Mouse (Mus musculus): ENCODE measurements around the gene Med7. TPM values are rescaled to one million over a fixed set of nuclear protein-coding genes. Genes with fewer than 3 reads are reported as not detected.

The Med7 gene
- total RNA-seq, 2 experiments from 2014 or later: 27.2 to 28.0 TPM

GRCm38 (mm10) chr11:46430123-46430522, 6.6 kb upstream of the Med7 start:
- no peak for DNase-seq

DNA sequence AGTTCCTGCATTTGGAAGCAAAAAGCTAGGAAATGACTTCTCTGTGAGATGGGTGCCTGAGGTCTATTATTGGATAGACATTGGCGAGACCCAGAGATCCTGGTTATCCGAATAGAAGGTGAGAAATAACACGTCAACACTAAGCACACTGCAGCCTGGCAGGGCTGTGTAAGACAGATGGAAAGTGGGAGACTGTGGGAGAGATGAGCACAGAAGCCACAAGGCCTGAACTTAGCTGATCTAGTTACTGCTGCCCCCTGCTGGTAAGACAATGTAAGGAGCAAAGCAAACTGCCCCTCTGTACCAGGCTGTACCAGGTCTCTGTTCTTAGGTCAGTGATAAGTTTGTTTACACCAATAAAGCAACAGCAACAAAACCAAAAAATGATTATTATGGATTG, 5.6 kb upstream of the Med7 start:
- DNase-seq: peak; percentile 82

- no peak for DNase-seq
These were observed 1.4 kb upstream of the Med7 start for GRCm38 (mm10) chr11:46435363-46435762.

DNA sequence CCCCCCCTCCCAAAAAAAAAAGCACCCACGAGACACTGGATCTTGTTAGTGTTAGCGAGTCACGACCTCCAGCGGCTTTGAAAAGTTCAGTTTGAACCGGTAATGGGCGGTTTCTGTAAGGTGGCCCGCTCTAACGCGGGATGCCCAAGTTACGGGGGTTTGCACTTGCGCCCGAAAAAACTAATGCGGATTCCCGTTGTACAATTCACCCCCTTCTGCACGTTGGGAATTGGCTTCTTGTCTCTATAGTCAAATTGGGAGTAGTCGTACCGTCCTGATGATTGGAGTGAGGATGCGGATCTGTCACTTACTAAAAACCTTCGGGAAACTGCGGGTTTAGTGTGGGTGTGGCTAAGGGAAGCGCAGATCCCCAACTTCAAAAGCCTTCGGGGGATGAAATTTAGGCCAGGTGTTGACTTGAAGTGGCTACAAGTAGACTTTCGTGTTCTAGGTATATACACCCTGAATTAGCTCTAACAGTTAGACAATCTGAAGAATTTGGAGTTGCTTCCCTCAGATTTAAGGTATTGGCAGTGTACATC, 805 bp downstream of the Med7 start:
- DNase-seq: no peak

GRCm38 (mm10) chr11:46439005-46439543, 2.3 kb downstream of the Med7 start:
- DNase-seq: no peak

DNA sequence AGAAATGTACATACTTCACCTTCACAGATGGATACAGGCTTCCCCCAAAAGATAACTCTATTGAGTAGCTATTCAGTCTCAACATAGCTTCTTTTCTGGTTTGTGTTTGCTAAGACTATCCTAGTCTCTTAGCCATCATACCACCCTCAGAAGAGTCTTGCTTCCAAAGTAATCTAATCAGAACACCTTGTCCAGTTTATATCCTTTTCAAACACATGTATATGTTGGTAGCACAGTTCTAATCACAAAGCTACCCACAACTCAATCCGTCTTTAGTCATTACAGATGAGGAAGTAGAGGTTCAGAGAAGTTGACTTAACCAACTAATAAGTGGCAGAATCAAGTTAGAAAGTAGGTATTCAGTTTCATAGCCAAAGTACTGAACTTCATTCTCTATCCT, 5.0 kb downstream of the Med7 start:
- DNase-seq: no peak

DNA sequence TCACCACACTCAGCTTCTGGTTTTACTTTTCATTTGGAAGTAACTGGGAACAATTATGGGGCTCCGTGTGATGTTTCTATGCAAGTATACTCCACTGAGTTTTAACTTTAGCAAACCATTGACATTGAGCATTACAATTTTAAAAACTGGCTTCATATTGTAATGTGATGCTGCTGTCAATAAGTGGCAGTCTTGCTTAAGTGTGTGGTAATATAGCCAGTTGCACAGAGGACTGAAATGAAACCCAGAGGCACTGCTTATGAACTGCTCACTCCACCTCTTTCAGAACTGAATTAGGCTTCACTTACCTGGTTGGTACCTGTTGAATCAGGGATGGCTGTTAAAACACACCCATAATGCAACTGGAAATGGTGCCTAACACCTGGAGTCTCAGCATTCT, 6.4 kb downstream of the Med7 start:
- DNase-seq: no peak

- DNase-seq: no peak
These were observed 7.3 kb downstream of the Med7 start for GRCm38 (mm10) chr11:46443979-46444378.

DNA sequence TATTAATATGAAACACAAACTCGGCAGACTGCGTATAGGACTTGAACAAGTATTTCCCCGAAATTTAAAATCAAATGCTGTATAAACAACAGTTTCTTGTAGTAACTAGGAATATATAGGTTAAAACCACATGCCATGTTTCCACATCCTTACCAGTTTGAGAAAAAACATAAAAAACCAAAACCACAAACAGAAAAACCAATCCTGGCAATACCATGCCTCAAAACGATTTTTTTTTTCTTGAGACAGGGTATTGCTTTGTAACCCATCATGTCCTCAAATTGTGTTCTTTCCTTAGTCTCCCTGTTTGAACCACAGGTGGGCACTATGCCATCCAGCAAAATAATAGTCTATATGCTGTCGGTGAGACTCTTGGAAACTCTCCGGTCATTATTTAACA, 9.4 kb downstream of the Med7 start:
- DNase-seq: no peak

DNA sequence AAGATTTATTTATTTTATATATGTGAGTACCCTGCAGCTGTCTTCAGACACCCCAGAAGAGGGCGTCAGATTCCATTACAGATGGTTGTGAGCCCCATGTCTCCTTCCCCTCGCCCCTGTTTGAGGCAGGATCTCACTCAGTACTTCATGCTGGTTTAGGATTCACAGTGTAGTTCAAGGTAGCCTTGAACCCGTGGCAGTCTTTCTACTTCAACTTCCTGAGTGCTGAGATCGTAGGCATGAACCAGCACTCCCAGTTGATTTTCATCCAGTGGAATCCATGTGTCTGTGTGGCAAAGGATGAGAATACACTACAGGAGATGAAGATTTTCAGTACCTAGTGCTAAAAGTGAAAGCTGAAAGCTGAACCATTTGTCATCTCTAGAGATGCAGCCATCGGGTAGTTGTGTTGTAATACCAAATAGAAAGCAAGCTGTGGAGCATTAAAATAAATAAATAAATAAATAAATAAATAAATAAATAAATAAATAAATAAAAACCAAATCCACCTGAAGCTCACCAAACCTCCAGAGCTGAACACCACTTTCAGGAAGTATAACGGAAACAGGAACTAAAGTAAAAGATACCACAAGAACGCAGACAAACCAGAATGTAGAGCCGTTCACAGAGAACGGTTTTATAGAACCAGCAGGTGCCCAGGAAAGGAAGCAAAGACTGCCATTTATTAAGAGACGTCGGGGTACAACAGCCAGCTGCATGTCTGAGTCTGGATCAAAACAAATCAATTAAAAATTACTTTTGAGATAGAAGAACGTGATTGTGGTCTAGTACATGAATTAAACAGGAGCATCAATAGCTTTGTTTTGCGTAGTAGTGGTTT, 11.1 kb downstream of the Med7 start:
- no peak for DNase-seq

DNA sequence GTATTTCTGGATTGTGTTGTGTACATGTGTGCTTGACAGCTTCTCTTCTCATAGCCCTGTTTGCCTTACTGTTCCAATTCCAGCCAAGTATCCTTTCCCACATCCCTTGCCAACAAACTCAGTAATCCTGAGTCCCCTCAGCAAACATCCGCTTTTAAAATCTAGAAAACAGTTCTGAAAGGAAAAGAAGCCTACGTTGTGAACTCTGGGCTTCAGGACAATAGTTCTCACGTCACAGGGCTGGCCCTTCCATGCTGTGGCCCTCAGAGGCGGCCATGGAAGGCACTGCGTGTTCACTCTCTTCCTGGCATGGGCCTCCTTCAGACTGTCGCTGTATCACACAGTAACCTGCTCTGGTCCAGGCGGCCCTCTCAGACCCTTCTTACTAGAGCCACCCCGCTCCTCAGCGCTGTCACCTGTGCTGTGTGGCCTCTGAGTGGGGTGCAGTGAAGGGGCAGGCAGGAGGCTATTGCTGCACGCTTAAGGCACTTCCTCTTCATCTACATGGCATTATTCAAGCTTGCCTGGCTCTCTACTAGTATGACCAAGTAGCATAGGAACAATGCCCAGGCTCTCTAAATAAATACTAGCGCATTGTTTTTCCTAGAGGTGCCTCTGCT, 12.8 kb downstream of the Med7 start:
- no peak for DNase-seq

- no peak for DNase-seq
These were observed 17.8 kb downstream of the Med7 start, which contains the start of gene Havcr2 for GRCm38 (mm10) chr11:46454453-46455045. Gene Havcr2, plus strand, starts transcription at chr11:46454935.

- no peak for DNase-seq
These were observed 23.2 kb downstream of the Med7 start for GRCm38 (mm10) chr11:46459960-46460359.

DNA sequence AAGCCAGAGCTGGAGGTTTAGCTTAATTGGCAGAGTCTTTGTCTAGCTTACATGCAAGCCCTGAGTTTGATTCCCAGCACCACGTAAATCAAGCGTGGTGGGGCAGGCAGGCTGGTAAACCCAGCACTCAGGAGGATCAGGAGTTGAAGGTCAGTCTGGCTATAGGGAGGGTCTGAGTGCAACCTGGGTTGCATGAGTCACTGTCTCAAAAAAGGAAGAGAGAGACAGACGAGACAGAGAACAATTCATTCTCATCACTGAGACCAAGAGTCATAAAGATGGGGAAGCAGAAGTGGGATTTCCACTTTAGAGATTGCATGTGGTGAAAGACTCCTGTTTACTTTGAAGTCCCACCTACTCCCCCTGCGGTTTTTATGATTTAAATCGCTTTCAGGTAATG, 24.6 kb downstream of the Med7 start:
- DNase-seq: no peak

DNA sequence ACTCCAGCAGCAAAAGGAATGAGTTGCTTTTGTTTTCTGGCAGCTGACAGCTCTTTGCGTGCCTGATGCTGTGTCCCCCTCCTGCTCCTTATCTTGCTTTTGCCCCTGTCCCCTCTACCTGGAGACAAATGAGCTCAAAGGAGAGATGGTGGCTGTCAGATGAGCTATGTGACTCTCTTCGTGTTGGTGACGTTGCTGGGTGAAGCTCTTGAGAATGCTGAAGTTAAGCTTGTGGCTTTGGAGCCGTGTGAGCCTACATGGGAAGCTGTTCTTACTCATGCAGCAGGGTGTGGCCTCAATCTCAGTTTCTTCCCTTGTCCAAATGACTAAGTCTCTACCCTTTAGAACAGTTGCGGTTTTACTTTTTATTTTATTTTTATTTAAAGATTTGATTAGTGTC, 25.2 kb downstream of the Med7 start:
- DNase-seq: no peak

DNA sequence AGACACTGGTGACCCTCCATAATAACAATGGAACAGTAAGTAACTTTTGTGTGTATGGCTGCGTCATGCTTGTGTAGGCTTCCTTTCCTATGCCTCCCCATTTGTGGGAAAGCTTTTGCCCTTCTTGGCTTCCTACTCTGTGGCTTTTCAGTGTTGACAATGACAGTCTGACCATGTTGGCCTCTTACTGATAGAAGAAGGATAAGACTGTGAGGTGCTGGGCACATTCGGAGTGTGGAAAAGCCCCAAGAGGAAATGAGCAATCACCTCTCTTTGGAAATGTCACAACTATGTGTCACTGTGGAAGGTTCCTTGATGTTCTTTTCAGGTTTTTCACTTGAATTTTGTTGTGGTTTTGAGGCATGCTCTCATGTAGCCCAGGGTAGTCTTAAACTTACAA, 30.2 kb downstream of the Med7 start:
- no peak for DNase-seq

DNA sequence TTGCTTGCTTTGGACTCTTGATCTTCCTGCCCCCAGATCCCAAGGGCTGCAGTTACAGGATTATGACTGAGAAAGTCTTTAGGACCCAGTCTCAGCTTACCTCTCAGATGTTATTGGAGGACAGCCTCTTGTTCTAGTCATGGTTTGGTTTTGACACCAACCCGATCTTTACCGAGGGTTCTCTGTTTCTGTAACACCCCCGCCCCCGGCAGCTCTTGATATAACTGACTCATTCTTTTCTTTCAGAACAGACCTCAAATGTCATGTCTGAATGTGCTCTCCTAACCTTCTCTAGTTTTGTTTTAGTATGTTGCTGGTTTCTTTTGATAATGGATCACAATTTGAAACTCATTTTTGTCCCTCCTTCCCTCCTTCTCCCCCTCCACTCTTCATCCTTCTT, 37.5 kb downstream of the Med7 start:
- DNase-seq: no peak

DNA sequence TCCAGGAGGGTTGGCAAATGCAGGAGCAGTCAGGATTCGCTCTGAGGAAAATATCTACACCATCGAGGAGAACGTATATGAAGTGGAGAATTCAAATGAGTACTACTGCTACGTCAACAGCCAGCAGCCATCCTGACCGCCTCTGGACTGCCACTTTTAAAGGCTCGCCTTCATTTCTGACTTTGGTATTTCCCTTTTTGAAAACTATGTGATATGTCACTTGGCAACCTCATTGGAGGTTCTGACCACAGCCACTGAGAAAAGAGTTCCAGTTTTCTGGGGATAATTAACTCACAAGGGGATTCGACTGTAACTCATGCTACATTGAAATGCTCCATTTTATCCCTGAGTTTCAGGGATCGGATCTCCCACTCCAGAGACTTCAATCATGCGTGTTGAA, 42.6 kb downstream of the Med7 start:
- no peak for DNase-seq

DNA sequence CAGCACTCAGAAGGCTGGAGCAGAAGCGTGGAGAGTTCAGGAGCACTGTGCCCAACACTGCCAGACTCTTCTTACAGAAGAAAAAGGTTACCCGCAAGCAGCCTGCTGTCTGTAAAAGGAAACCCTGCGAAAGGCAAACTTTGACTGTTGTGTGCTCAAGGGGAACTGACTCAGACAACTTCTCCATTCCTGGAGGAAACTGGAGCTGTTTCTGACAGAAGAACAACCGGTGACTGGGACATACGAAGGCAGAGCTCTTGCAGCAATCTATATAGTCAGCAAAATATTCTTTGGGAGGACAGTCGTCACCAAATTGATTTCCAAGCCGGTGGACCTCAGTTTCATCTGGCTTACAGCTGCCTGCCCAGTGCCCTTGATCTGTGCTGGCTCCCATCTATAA, 43.8 kb downstream of the Med7 start:
- DNase-seq: no peak

GRCm38 (mm10) chr11:46488231-46488630, 51.5 kb downstream of the Med7 start:
- DNase-seq: no peak

DNA sequence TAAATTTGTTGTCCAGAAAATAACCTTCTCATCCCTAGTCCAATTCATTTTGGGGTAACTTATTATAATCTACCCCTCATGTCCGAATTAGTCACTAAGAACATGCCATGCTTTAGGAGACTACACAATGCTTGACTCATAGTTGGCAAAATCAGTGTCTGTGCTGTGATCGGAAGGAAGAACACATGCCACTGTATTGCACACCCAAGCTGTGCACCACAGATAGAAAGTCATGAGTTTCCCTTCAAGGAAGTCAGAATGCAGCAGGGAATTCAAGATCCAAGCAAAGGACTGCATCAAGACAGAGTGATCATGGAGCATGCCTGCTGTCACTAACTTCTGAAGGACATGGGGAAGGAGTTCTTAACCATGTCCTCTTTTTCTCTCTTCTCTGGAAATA, 51.9 kb downstream of the Med7 start:
- no peak for DNase-seq
